15 mouse cellular contexts compared by ENCODE assay signal in genomic region chr11:117611860-117612259, GRCm38 (mm10). TPM values are rescaled to one million over a fixed set of nuclear protein-coding genes. Genes with fewer than 3 reads are reported as not detected.
A peak's percentile ranks its signal among the peaks of the same experiment; 100 is the strongest.
DNase-seq lines count a peak whose midpoint lies in the region; ATAC-seq and TF ChIP-seq lines count a peak whose summit lies in the region.
"Had no signal": no experiment of that assay in that cellular context is flagged by ENCODE, and none has a peak within 500 bp of the region (broad histone marks: within the 10 kb centered on the region; RNA-seq: fewer than 3 reads in every experiment).

No protein-coding gene starts in this region.

- no peaks in the 10 kb centered on the region for H3K36me3 ChIP-seq in kidney, postnatal 0 days (ENCODE audit: insufficient read depth, low read length)
- H3K36me3 ChIP-seq in MEL (ENCODE audit: control insufficient read depth in 1 of 2, insufficient read depth in 2 of 2, low read length in 2 of 2): peaks cover 0 to 2% of the 10 kb centered on the region in 2 experiments; a peak in 1 of 4 replicates
- H3K36me3 ChIP-seq in myocyte (ENCODE audit: control insufficient read depth, insufficient read depth): no peaks in the 10 kb centered on the region
- H3K36me3 ChIP-seq in hindbrain, embryonic 13.5 days: no peaks in the 10 kb centered on the region
- H3K36me3 ChIP-seq: liver, embryonic 13.5 days; neural tube, embryonic 12.5 days had no signal

- H3K9me3 ChIP-seq in kidney, postnatal 0 days (replicated peaks; ENCODE audit: low read length): no peaks in the 10 kb centered on the region
- no peaks in the 10 kb centered on the region for H3K9me3 ChIP-seq in MEL (replicated peaks; ENCODE audit: insufficient read depth, low read length)
- no peaks in the 10 kb centered on the region for H3K9me3 ChIP-seq in hindbrain, embryonic 13.5 days
- H3K9me3 ChIP-seq: liver, embryonic 13.5 days; neural tube, embryonic 12.5 days had no signal

- 39% methylated on average over 5 of the region's 5 CpGs for WGBS in kidney, postnatal 0 days
- WGBS in hindbrain, embryonic 13.5 days: 58% methylated on average over 5 of the region's 5 CpGs

- 0 out of 2 replicates have a peak, but pooled peaks cover under 1% of the 10 kb centered on the region for H3K4me1 ChIP-seq in kidney, postnatal 0 days (replicated peaks; ENCODE audit: insufficient read depth, low read length)
- peaks cover 0 to 11% of the 10 kb centered on the region in 2 experiments; a peak in 2 of 4 replicates for H3K4me1 ChIP-seq in MEL (ENCODE audit: control insufficient read depth in 1 of 2, insufficient read depth in 2 of 2, low read length in 2 of 2)
- peaks cover 42% of the 10 kb centered on the region for H3K4me1 ChIP-seq in hindbrain, embryonic 13.5 days (replicated peaks)

- peak; percentile 1; the same call in 1 of the 2 replicates for TF ChIP-seq RAD21 in MEL (IDR thresholded peaks at IDR 0.05; ENCODE audit: low read depth, low read length)

- no peak for DNase-seq in gastrocnemius, adult 2 months
- DNase-seq in gastrocnemius, adult 18-20 months (ENCODE audit: low spot score): no peak
- no peak for DNase-seq in kidney, postnatal 0 days (ENCODE audit: low spot score)
- DNase-seq in kidney, adult 8-10 months: no peak
- DNase-seq in MEL (ENCODE audit: low read depth, low spot score): peak; percentile 18
- no peak for DNase-seq in cerebellum, postnatal 4 days (ENCODE audit: low spot score in 2 of 2)
- DNase-seq: cerebellum, postnatal 25 days; kidney, adult 11 months; liver, embryonic 13.5 days; midbrain, embryonic 14.5 days had no signal

- H3K4me3 ChIP-seq in gastrocnemius, adult 2 months: peak overlapping the region; percentile 70
- no peak overlapping the region for H3K4me3 ChIP-seq in kidney, postnatal 0 days (replicated peaks; ENCODE audit: low read depth, low read length)
- H3K4me3 ChIP-seq in MEL (ENCODE audit: control insufficient read depth in 1 of 2, insufficient read depth in 1 of 2, low read depth in 2 of 2, low read length in 2 of 2): no peak overlapping the region; a peak in 1 of 4 replicates
- H3K4me3 ChIP-seq in myocyte: peak overlapping the region; percentile 4
- H3K4me3 ChIP-seq in hindbrain, embryonic 13.5 days: no peak overlapping the region
- H3K4me3 ChIP-seq: neural tube, embryonic 12.5 days had no signal

- peak overlapping the region; percentile 83 for H3K27ac ChIP-seq in gastrocnemius, adult 2 months
- H3K27ac ChIP-seq in kidney, postnatal 0 days: no peak overlapping the region
- H3K27ac ChIP-seq in MEL (ENCODE audit: control insufficient read depth, low read depth, low read length): no peak overlapping the region
- no peak overlapping the region for H3K27ac ChIP-seq in hindbrain, embryonic 13.5 days
- H3K27ac ChIP-seq: liver, embryonic 13.5 days; macrophage; neural tube, embryonic 12.5 days had no signal

- H3ac ChIP-seq in myocyte (ENCODE audit: control insufficient read depth, insufficient read length): no peak overlapping the region

- TF ChIP-seq CTCF in gastrocnemius, adult 2 months (IDR thresholded peaks at IDR 0.05): peak; percentile 13; the same call in 1 of the 2 replicates
- peak; percentile 38 for TF ChIP-seq CTCF in kidney, postnatal 0 days (IDR thresholded peaks at IDR 0.05; ENCODE audit: low read depth)
- TF ChIP-seq CTCF in MEL (IDR thresholded peaks at IDR 0.05 in 2 of 3, conservative IDR thresholded peaks at IDR 0.05 in 1 of 3; ENCODE audit: control insufficient read depth in 1 of 3, insufficient read depth in 1 of 3, low read depth in 2 of 3, low read length in 3 of 3, poor library complexity in 1 of 3, severe bottlenecking in 1 of 3): no peak

- H3K4me2 ChIP-seq in kidney, postnatal 0 days (ENCODE audit: low read length): no peak overlapping the region
- H3K4me2 ChIP-seq in myocyte (ENCODE audit: low read depth): peak overlapping the region; percentile 73
- H3K4me2 ChIP-seq in hindbrain, embryonic 13.5 days: no peak overlapping the region

- no peak for TF ChIP-seq POLR2A in MEL (IDR thresholded peaks at IDR 0.05; ENCODE audit: control insufficient read depth in 1 of 2, insufficient read depth in 1 of 2, low read depth in 1 of 2, low read length in 2 of 2, poor library complexity in 1 of 2)
- TF ChIP-seq POLR2A in myocyte (IDR thresholded peaks at IDR 0.05; ENCODE audit: insufficient read length, low read depth): no peak

- H3K79me2 ChIP-seq in MEL (ENCODE audit: control insufficient read depth, insufficient read depth, low read length, poor library complexity) (no peaks in the 10 kb centered on the region), myocyte (ENCODE audit: control insufficient read depth, insufficient read depth) (no peaks in the 10 kb centered on the region)

- TF ChIP-seq EP300 in MEL (IDR thresholded peaks at IDR 0.05; ENCODE audit: low read depth in 1 of 2, low read length in 2 of 2): no peak

- H3K9ac ChIP-seq in kidney, postnatal 0 days (ENCODE audit: low read depth, low read length): no peak overlapping the region
- no peak overlapping the region for H3K9ac ChIP-seq in MEL (ENCODE audit: control insufficient read depth, low read depth, low read length, poor library complexity, severe bottlenecking)
- no peak overlapping the region for H3K9ac ChIP-seq in hindbrain, embryonic 13.5 days
- H3K9ac ChIP-seq: liver, embryonic 13.5 days; neural tube, embryonic 12.5 days had no signal

- peaks cover 13% of the 10 kb centered on the region; the same call in 1 of the 2 replicates for H3K27me3 ChIP-seq in kidney, postnatal 0 days (ENCODE audit: insufficient read depth, low read length)
- H3K27me3 ChIP-seq in MEL (ENCODE audit: control insufficient read depth in 1 of 2, insufficient read depth in 2 of 2, low read length in 2 of 2): peaks cover 2 to 8% of the 10 kb centered on the region in 2 experiments
- peaks cover 23% of the 10 kb centered on the region for H3K27me3 ChIP-seq in myocyte (ENCODE audit: control insufficient read depth, insufficient read depth, insufficient read length)
- peaks cover 50% of the 10 kb centered on the region for H3K27me3 ChIP-seq in hindbrain, embryonic 13.5 days

- intact Hi-C loops in gastrocnemius, adult 2 months (cut with DNase I): loop anchor here (10.0 kb wide), 1 partner anchor 227 kb away; no protein-coding TSS in a partner anchor

- no peak for ATAC-seq in kidney, postnatal 0 days (replicated peaks; ENCODE audit: low FRiP score, low read depth)
- ATAC-seq in hindbrain, embryonic 13.5 days (ENCODE audit: low FRiP score): no peak
- ATAC-seq: forebrain, embryonic 16.5 days had no signal

TF ChIP-seq in MEL, 35 proteins besides CTCF, POLR2A, EP300 and RAD21:
- no peak for TF ChIP-seq MAZ (IDR thresholded peaks at IDR 0.05; ENCODE audit: low read depth, low read length)

TF ChIP-seq in myocyte, 11 proteins besides CTCF, POLR2A, EP300 and RAD21:
- TF ChIP-seq MYOG (IDR thresholded peaks at IDR 0.05; ENCODE audit: control insufficient read depth in 1 of 3, insufficient read depth in 1 of 3, insufficient read length in 2 of 3, low read depth in 2 of 3): no peak
- TF ChIP-seq CEBPB (IDR thresholded peaks at IDR 0.05; ENCODE audit: insufficient read depth, poor library complexity, severe bottlenecking): no peak
- no peak for TF ChIP-seq REST (IDR thresholded peaks at IDR 0.05; ENCODE audit: insufficient read depth, insufficient read length)
- no peak for TF ChIP-seq E2F4 (IDR thresholded peaks at IDR 0.05; ENCODE audit: insufficient read depth)
- no peak for TF ChIP-seq TCF3 (IDR thresholded peaks at IDR 0.05; ENCODE audit: insufficient read length, low read depth)
- no peak for TF ChIP-seq TCF12 (IDR thresholded peaks at IDR 0.05; ENCODE audit: insufficient read depth, poor library complexity, severe bottlenecking)
- no peak for TF ChIP-seq MYOD1 (IDR thresholded peaks at IDR 0.05; ENCODE audit: control insufficient read depth in 1 of 3, insufficient read length in 2 of 3, low read depth in 2 of 3)
- TF ChIP-seq MAX (IDR thresholded peaks at IDR 0.05; ENCODE audit: low read depth): no peak
- no peak for TF ChIP-seq POLR2AphosphoS2 (IDR thresholded peaks at IDR 0.05; ENCODE audit: insufficient read length, low read depth)

RNA-seq across cellular contexts. Expression of gene Tnrc6c, which starts 42.2 kb away (rescaled TPM):
- 10 to 100 TPM; 18.5 to 24.8 TPM for total RNA-seq in gastrocnemius, adult 2 months (2021)
- total RNA-seq in gastrocnemius, adult 18-20 months (2021): 10 to 100 TPM; 20.2 to 20.5 TPM
- polyA plus RNA-seq in kidney, postnatal 0 days (2015; fragmentation: Nextera tagmentation; extraction: Ambion mirVana): 8.7 and 8.8 TPM in 2 replicates
- 19.1 and 19.7 TPM in 2 replicates for total RNA-seq in MEL (2012; rRNA removed)
- 10 to 100 TPM in 1 of 2 experiments, not detected in 1; 16.0 TPM for polyA plus RNA-seq in MEL (2012; ENCODE audit: insufficient read depth in 1 of 2, insufficient read length in 2 of 2, low read depth in 1 of 2, low replicate concordance in 2 of 2, missing spikeins in 1 of 2)
- 7.4 TPM for polyA plus RNA-seq in myocyte (2012; fragmentation: generic; extraction: Trizol)
- 24.9 and 27.3 TPM in 2 replicates for polyA plus RNA-seq in hindbrain, embryonic 13.5 days (2015; fragmentation: Nextera tagmentation; extraction: Ambion mirVana)

Comparison
In these comparisons a context has a peak if more than half of its experiments do, and no peak if none do; other contexts are left out.
1. H3K4me3 ChIP-seq: peak in gastrocnemius, adult 2 months (single experiment) and myocyte (single experiment); none in kidney, postnatal 0 days (single experiment), MEL (0 of 2) and hindbrain, embryonic 13.5 days (single experiment).
2. CTCF ChIP-seq: peak in gastrocnemius, adult 2 months (single experiment) and kidney, postnatal 0 days (single experiment); none in MEL (0 of 3).